ENCODE assay signal across 19 mouse cellular contexts in the genomic region with DNA sequence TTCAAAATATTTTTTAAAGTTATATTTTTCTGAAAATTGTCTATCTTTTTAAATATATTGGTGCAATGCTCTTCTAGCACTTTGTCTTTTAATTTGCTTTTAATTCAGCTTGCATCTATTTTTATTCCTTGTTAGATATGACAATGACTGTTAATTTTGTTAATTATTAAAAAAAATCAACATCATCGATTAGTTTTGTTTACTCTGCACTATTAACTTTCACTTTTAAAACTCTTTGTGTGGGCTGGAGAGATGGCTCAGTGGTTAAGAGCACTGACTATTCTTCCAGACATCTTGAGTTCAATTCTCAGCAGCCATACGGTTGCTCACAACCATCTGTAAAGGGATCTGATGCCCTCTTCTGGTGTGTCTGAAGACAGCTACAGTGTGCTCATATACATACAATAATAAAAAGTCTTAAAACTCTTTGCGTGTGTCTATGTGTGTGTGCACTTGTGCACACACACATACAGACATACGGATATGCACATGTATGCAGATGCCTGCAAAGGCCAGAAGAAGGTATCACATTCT. TPM values are rescaled to one million over a fixed set of nuclear protein-coding genes. Genes with fewer than 3 reads are reported as not detected.
DNase-seq lines count a peak whose midpoint lies in the region; ATAC-seq and TF ChIP-seq lines count a peak whose summit lies in the region.
"Had no signal": no experiment of that assay in that cellular context is flagged by ENCODE, and none has a peak within 500 bp of the region (broad histone marks: within the 10 kb centered on the region; RNA-seq: fewer than 3 reads in every experiment).

No protein-coding gene starts in this region.

- H3K4me2 ChIP-seq in kidney, postnatal 0 days (ENCODE audit: low read length), result no peak overlapping the region
- no peak overlapping the region for H3K4me2 ChIP-seq in liver, postnatal 0 days (ENCODE audit: low read depth, low read length)
- H3K4me2 ChIP-seq in liver, embryonic 12.5 days, result no peak overlapping the region
- H3K4me2 ChIP-seq in forebrain, embryonic 11.5 days (ENCODE audit: low read depth, low read length, severe bottlenecking), result no peak overlapping the region
- H3K4me2 ChIP-seq: hindbrain, embryonic 12.5 days had no signal

- H3K9me3 ChIP-seq in kidney, postnatal 0 days (replicated peaks; ENCODE audit: low read length), result no peaks in the 10 kb centered on the region
- H3K9me3 ChIP-seq in liver, postnatal 0 days (ENCODE audit: low read length), result no peaks in the 10 kb centered on the region
- H3K9me3 ChIP-seq in liver, embryonic 12.5 days (replicated peaks), result no peaks in the 10 kb centered on the region
- no peaks in the 10 kb centered on the region for H3K9me3 ChIP-seq in forebrain, embryonic 11.5 days (ENCODE audit: control insufficient read depth, low read length)
- H3K9me3 ChIP-seq: embryonic facial prominence, embryonic 10.5 days; forebrain, embryonic 10.5 days; hindbrain, embryonic 12.5 days had no signal

- H3K36me3 ChIP-seq in kidney, postnatal 0 days (ENCODE audit: insufficient read depth, low read length), result no peaks in the 10 kb centered on the region
- H3K36me3 ChIP-seq in liver, postnatal 0 days (replicated peaks; ENCODE audit: insufficient read depth, low read length), result peaks cover 10% of the 10 kb centered on the region
- H3K36me3 ChIP-seq in liver, embryonic 12.5 days, result peaks cover 62% of the 10 kb centered on the region
- H3K36me3 ChIP-seq in forebrain, embryonic 11.5 days (ENCODE audit: control insufficient read depth, insufficient read depth, low read length), result no peaks in the 10 kb centered on the region
- H3K36me3 ChIP-seq: hindbrain, embryonic 12.5 days had no signal

- TF ChIP-seq EP300 in liver, postnatal 0 days (IDR thresholded peaks at IDR 0.05; ENCODE audit: low read depth), result no peak

- 91% methylated on average over 4 of the region's 4 CpGs for WGBS in kidney, postnatal 0 days
- 77% methylated on average over 4 of the region's 4 CpGs for WGBS in liver, postnatal 0 days (ENCODE audit: insufficient replicate concordance)
- 90% methylated on average over 4 of the region's 4 CpGs for whole genome bisulfite sequencing in liver, embryonic 12.5 days (ENCODE audit: insufficient replicate concordance)
- 86% methylated on average over 4 of the region's 4 CpGs for WGBS in forebrain, embryonic 11.5 days

- no peak for DNase-seq in gastrocnemius, adult 2 months
- no peak for DNase-seq in gastrocnemius, adult 18-20 months (ENCODE audit: low spot score)
- no peak for DNase-seq in kidney, postnatal 0 days (ENCODE audit: low spot score)
- no peak for DNase-seq in kidney, postnatal 10 days
- no peak for DNase-seq in liver, postnatal 0 days
- DNase-seq in forebrain, embryonic 11.5 days (ENCODE audit: low spot score), result no peak
- DNase-seq: adrenal gland, adult 2 months; adrenal gland, postnatal 36 days; cerebellum, adult 2 months; cerebellum, postnatal 10 days; gastrocnemius, postnatal 25 days; heart, postnatal 10 days; heart, postnatal 4 days had no signal

- no peak overlapping the region for H3K4me3 ChIP-seq in gastrocnemius, adult 2 months
- H3K4me3 ChIP-seq in kidney, postnatal 0 days (replicated peaks; ENCODE audit: low read depth, low read length), result no peak overlapping the region
- no peak overlapping the region for H3K4me3 ChIP-seq in liver, postnatal 0 days (ENCODE audit: low read depth, low read length)
- no peak overlapping the region for H3K4me3 ChIP-seq in liver, embryonic 12.5 days
- H3K4me3 ChIP-seq in forebrain, embryonic 11.5 days (ENCODE audit: low read depth, low read length), result no peak overlapping the region
- H3K4me3 ChIP-seq: embryonic facial prominence, embryonic 10.5 days; forebrain, embryonic 10.5 days; hindbrain, embryonic 12.5 days had no signal

- peak overlapping the region; percentile 85 for H3K27ac ChIP-seq in gastrocnemius, adult 2 months
- H3K27ac ChIP-seq in kidney, postnatal 0 days, result no peak overlapping the region
- H3K27ac ChIP-seq in liver, postnatal 0 days (ENCODE audit: low read depth), result no peak overlapping the region
- H3K27ac ChIP-seq in liver, embryonic 12.5 days, result no peak overlapping the region
- no peak overlapping the region for H3K27ac ChIP-seq in forebrain, embryonic 11.5 days (ENCODE audit: low read depth, low read length)
- H3K27ac ChIP-seq: embryonic facial prominence, embryonic 10.5 days; forebrain, embryonic 10.5 days; hindbrain, embryonic 12.5 days had no signal

- no peak for ATAC-seq in kidney, postnatal 0 days (replicated peaks; ENCODE audit: low FRiP score, low read depth)
- ATAC-seq in liver, postnatal 0 days, result no peak
- ATAC-seq in liver, embryonic 12.5 days, result no peak
- ATAC-seq in megakaryocyte, adult 5-6 weeks (ENCODE audit: poor library complexity, severe bottlenecking), result no peak
- no peak for ATAC-seq in forebrain, embryonic 11.5 days (replicated peaks; ENCODE audit: low FRiP score)
- ATAC-seq: forebrain, embryonic 16.5 days had no signal

- H3K27me3 ChIP-seq in kidney, postnatal 0 days (ENCODE audit: insufficient read depth, low read length), result no peaks in the 10 kb centered on the region
- H3K27me3 ChIP-seq in liver, postnatal 0 days (ENCODE audit: insufficient read depth, low read length), result no peaks in the 10 kb centered on the region
- no peaks in the 10 kb centered on the region for H3K27me3 ChIP-seq in liver, embryonic 12.5 days (replicated peaks)
- H3K27me3 ChIP-seq in forebrain, embryonic 11.5 days (ENCODE audit: control insufficient read depth, insufficient read depth, low read length), result no peaks in the 10 kb centered on the region
- H3K27me3 ChIP-seq: hindbrain, embryonic 12.5 days had no signal

- H3K9ac ChIP-seq in kidney, postnatal 0 days (ENCODE audit: low read depth, low read length), result no peak overlapping the region
- no peak overlapping the region for H3K9ac ChIP-seq in liver, postnatal 0 days (replicated peaks)
- H3K9ac ChIP-seq in liver, embryonic 12.5 days, result no peak overlapping the region
- H3K9ac ChIP-seq in forebrain, embryonic 11.5 days (ENCODE audit: low read length), result no peak overlapping the region
- H3K9ac ChIP-seq: hindbrain, embryonic 12.5 days had no signal

- intact Hi-C loops in gastrocnemius, adult 2 months (cut with DNase I), result no loop called here

- H3K4me1 ChIP-seq in kidney, postnatal 0 days (replicated peaks; ENCODE audit: insufficient read depth, low read length), result no peaks in the 10 kb centered on the region; the same call in 1 of the 2 replicates
- peaks cover 10% of the 10 kb centered on the region for H3K4me1 ChIP-seq in liver, postnatal 0 days (ENCODE audit: insufficient read depth)
- H3K4me1 ChIP-seq in liver, embryonic 12.5 days, result peaks cover 31% of the 10 kb centered on the region
- H3K4me1 ChIP-seq in forebrain, embryonic 11.5 days (replicated peaks; ENCODE audit: control insufficient read depth, insufficient read depth, low read length), result no peaks in the 10 kb centered on the region

- peak; percentile 34 for TF ChIP-seq CTCF in gastrocnemius, adult 2 months (IDR thresholded peaks at IDR 0.05)
- TF ChIP-seq CTCF in kidney, postnatal 0 days (IDR thresholded peaks at IDR 0.05; ENCODE audit: low read depth), result peak; percentile 11; the same call in 1 of the 2 replicates
- TF ChIP-seq CTCF in liver, postnatal 0 days (IDR thresholded peaks at IDR 0.05; ENCODE audit: low read depth), result 0 out of 2 replicates have a peak, but pooled peaks have one; percentile 20

RNA-seq across cellular contexts. Expression of a gene that starts 17.2 kb away (rescaled TPM):
- total RNA-seq in gastrocnemius, adult 2 months (2021), result 10 to 100 TPM; 19.9 to 34.9 TPM
- total RNA-seq in gastrocnemius, adult 18-20 months (2021), result 10 to 100 TPM; 20.0 to 24.5 TPM
- polyA plus RNA-seq in kidney, postnatal 0 days (2015; fragmentation: Nextera tagmentation; extraction: Ambion mirVana), result 8.8 and 9.8 TPM in 2 replicates
- 5.6 and 6.0 TPM in 2 replicates for polyA plus RNA-seq in liver, postnatal 0 days (2015; fragmentation: Nextera tagmentation; extraction: Ambion mirVana)
- 21.1 and 22.4 TPM in 2 replicates for polyA plus RNA-seq in liver, embryonic 12.5 days (2016; fragmentation: Nextera tagmentation; extraction: Ambion mirVana)
- total RNA-seq in megakaryocyte, adult 5-6 weeks (2015), result 74.6 and 82.1 TPM in 2 replicates
- total RNA-seq in megakaryocyte, adult 5-6 weeks (2017), result 80.8 and 83.2 TPM in 2 replicates
- 13.2 and 14.6 TPM in 2 replicates for polyA plus RNA-seq in forebrain, embryonic 11.5 days (2014; fragmentation: Nextera tagmentation; extraction: Ambion mirVana)

RNA-seq across cellular contexts. Expression of a gene that starts 56.3 kb away (rescaled TPM):
- total RNA-seq in gastrocnemius, adult 2 months (2021), result not detected
- total RNA-seq in gastrocnemius, adult 18-20 months (2021), result not detected
- polyA plus RNA-seq in kidney, postnatal 0 days (2015; fragmentation: Nextera tagmentation; extraction: Ambion mirVana), result 8.9 and 11.2 TPM in 2 replicates
- polyA plus RNA-seq in liver, postnatal 0 days (2015; fragmentation: Nextera tagmentation; extraction: Ambion mirVana), result 1.2 TPM in 2 replicates
- 0.85 and 0.89 TPM in 2 replicates for polyA plus RNA-seq in liver, embryonic 12.5 days (2016; fragmentation: Nextera tagmentation; extraction: Ambion mirVana)
- total RNA-seq in megakaryocyte, adult 5-6 weeks (2015), result not detected in 2 replicates
- 0.81 TPM in 1 of 2 replicates, not detected in the other for total RNA-seq in megakaryocyte, adult 5-6 weeks (2017)
- polyA plus RNA-seq in forebrain, embryonic 11.5 days (2014; fragmentation: Nextera tagmentation; extraction: Ambion mirVana), result 6.7 and 7.2 TPM in 2 replicates
- total RNA-seq: gastrocnemius, postnatal 25 days had no signal
